Mouse (Mus musculus) hindbrain, embryonic 15.5 days (tissue): Measurements from ENCODE around the gene Mgll. TPM values are rescaled to one million over a fixed set of nuclear protein-coding genes. Genes with fewer than 3 reads are reported as not detected.
A peak's percentile ranks its signal among the peaks of the same experiment; 100 is the strongest.

Experiments
- ATAC-seq: fragments of 200-750 bp; cut with Nextera tagmentation; 2 replicates; pipeline ENCODE4 v1.8.0; 2017; ENCODE audit warnings: low read depth, moderate number of reproducible peaks, moderate TSS enrichment; ENCODE audit not compliant: low FRiP score
- H3K27ac ChIP-seq: fragments of 300-500 bp; sonication (generic); replicated peaks from 2 replicates; pipeline ENCODE4 v1.5.1; 2015; ENCODE audit warnings: mild to moderate bottlenecking, inconsistent platforms
- H3K27me3 ChIP-seq: fragments of 300-500 bp; sonication (generic); 2 replicates; pipeline ENCODE4 v1.6.1; 2015; ENCODE audit warnings: control low read depth, inconsistent platforms
- H3K36me3 ChIP-seq: fragments of 300-500 bp; sonication (generic); 2 replicates; pipeline ENCODE4 v1.6.1; 2015; ENCODE audit warnings: control low read depth, inconsistent platforms
- H3K4me1 ChIP-seq: fragments of 300-500 bp; sonication (generic); replicated peaks from 2 replicates; pipeline ENCODE4 v1.6.1; 2015; ENCODE audit warnings: control low read depth, inconsistent platforms
- H3K4me2 ChIP-seq: fragments of 300-500 bp; sonication (generic); 2 replicates; pipeline ENCODE4 v1.6.1; 2015; ENCODE audit warnings: moderate library complexity, mild to moderate bottlenecking, inconsistent platforms
- H3K4me3 ChIP-seq: fragments of 300-500 bp; sonication (generic); 2 replicates; pipeline ENCODE4 v1.5.1; 2015; ENCODE audit warnings: mild to moderate bottlenecking, inconsistent platforms
- H3K9ac ChIP-seq: fragments of 300-500 bp; sonication (generic); 2 replicates; pipeline ENCODE4 v1.6.1; 2015; ENCODE audit warnings: inconsistent platforms
- H3K9me3 ChIP-seq: fragments of 300-500 bp; sonication (generic); 2 replicates; pipeline ENCODE4 v1.6.1; 2016; ENCODE audit warnings: control low read depth, inconsistent platforms
- WGBS: fragments of 180-500 bp; shearing (Covaris S2); methylation state at CpG from one replicate; pipeline ENCODE4 v1.1.7; 2015; 5-methylcytosine and 5-hydroxymethylcytosine counted together
- polyA plus RNA-seq: library from polyadenylated mRNA; unstranded; fragments of >200 nt; fragmentation: Nextera tagmentation; extraction: Ambion mirVana; gene quantifications from 2 replicates; pipeline ENCODE4 v1.2.1, GENCODE M21; 2015

Gene Mgll
- 54.3 and 59.0 TPM in 2 replicates for polyA plus RNA-seq

GRCm38 (mm10) chr6:88724313-88725195, at the start of gene Mgll:
TSS of gene Mgll (plus strand) at chr6:88724412.
- Histone ChIP-seq H3K36me3 (no peaks in the 10 kb centered on the region), H3K4me1 (peaks cover 27% of the 10 kb centered on the region), H3K4me3 (peak within 1 kb of the TSS; percentile 57), H3K4me2 (peak within 1 kb of the TSS; percentile 97), H3K9me3 (no peaks in the 10 kb centered on the region), H3K27ac (peak within 1 kb of the TSS; percentile 80), H3K9ac (peak within 1 kb of the TSS; percentile 81), H3K27me3 (no peaks in the 10 kb centered on the region; the same call in 1 of the 2 replicates)
- ATAC-seq: peak; percentile 89
- WGBS: under 1% methylated on average over 97 of the region's 105 CpGs

GRCm38 (mm10) chr6:88675815-88676214, 48.4 kb upstream of the Mgll start:
- WGBS: 96% methylated on average over 2 of the region's 2 CpGs
- Histone ChIP-seq H3K9me3 (no peaks in the 10 kb centered on the region), H3K4me1 (no peaks in the 10 kb centered on the region), H3K36me3 (no peaks in the 10 kb centered on the region), H3K27me3 (no peaks in the 10 kb centered on the region), H3K9ac (no peak overlapping the region), H3K27ac (no peak overlapping the region), H3K4me2 (no peak overlapping the region), H3K4me3 (no peak overlapping the region)
- no peak for ATAC-seq

GRCm38 (mm10) chr6:88676753-88677736, 47.2 kb upstream of the Mgll start:
- no peaks in the 10 kb centered on the region for H3K36me3 ChIP-seq
- no peak overlapping the region for H3K27ac ChIP-seq
- no peaks in the 10 kb centered on the region for H3K27me3 ChIP-seq
- no peaks in the 10 kb centered on the region for H3K4me1 ChIP-seq
- H3K9ac ChIP-seq: no peak overlapping the region
- no peak overlapping the region for H3K4me3 ChIP-seq
- ATAC-seq: no peak
- 94% methylated on average over 6 of the region's 6 CpGs for WGBS
- no peak overlapping the region for H3K4me2 ChIP-seq
- no peaks in the 10 kb centered on the region for H3K9me3 ChIP-seq

- no peaks in the 10 kb centered on the region for H3K36me3 ChIP-seq
- H3K4me3 ChIP-seq: no peak overlapping the region
- H3K27me3 ChIP-seq: no peaks in the 10 kb centered on the region
- H3K27ac ChIP-seq: no peak overlapping the region
- H3K9me3 ChIP-seq: no peaks in the 10 kb centered on the region
- H3K9ac ChIP-seq: no peak overlapping the region
- no peak for ATAC-seq
- no peaks in the 10 kb centered on the region for H3K4me1 ChIP-seq
- 64% methylated on average over 2 of the region's 2 CpGs for WGBS
- no peak overlapping the region for H3K4me2 ChIP-seq
These were observed 46.5 kb upstream of the Mgll start for GRCm38 (mm10) chr6:88677738-88678137.

GRCm38 (mm10) chr6:88681026-88681425, 43.2 kb upstream of the Mgll start:
- Histone ChIP-seq H3K27ac (no peak overlapping the region), H3K9me3 (no peaks in the 10 kb centered on the region), H3K4me2 (no peak overlapping the region), H3K36me3 (no peaks in the 10 kb centered on the region), H3K27me3 (no peaks in the 10 kb centered on the region), H3K4me3 (no peak overlapping the region), H3K4me1 (peaks cover 11% of the 10 kb centered on the region), H3K9ac (no peak overlapping the region)
- ATAC-seq: no peak
- WGBS: 92% methylated on average over 3 of the region's 3 CpGs

GRCm38 (mm10) chr6:88683380-88684053, 40.7 kb upstream of the Mgll start:
- H3K4me2 ChIP-seq: no peak overlapping the region
- no peaks in the 10 kb centered on the region for H3K27me3 ChIP-seq
- H3K9ac ChIP-seq: no peak overlapping the region
- no peak for ATAC-seq
- no peak overlapping the region for H3K4me3 ChIP-seq
- WGBS: 24% methylated on average over 7 of the region's 7 CpGs
- H3K9me3 ChIP-seq: no peaks in the 10 kb centered on the region
- no peaks in the 10 kb centered on the region for H3K36me3 ChIP-seq
- H3K4me1 ChIP-seq: peaks cover 11% of the 10 kb centered on the region
- peak overlapping the region; percentile 50 for H3K27ac ChIP-seq

GRCm38 (mm10) chr6:88688171-88688570, 36.0 kb upstream of the Mgll start:
- Histone ChIP-seq H3K9me3 (no peaks in the 10 kb centered on the region), H3K4me3 (no peak overlapping the region), H3K4me2 (no peak overlapping the region), H3K4me1 (peaks cover 10% of the 10 kb centered on the region), H3K9ac (no peak overlapping the region), H3K36me3 (no peaks in the 10 kb centered on the region), H3K27me3 (no peaks in the 10 kb centered on the region), H3K27ac (no peak overlapping the region)
- 90% methylated on average over 11 of the region's 11 CpGs for WGBS
- ATAC-seq: no peak

GRCm38 (mm10) chr6:88688712-88689111, 35.5 kb upstream of the Mgll start:
- H3K4me2 ChIP-seq: no peak overlapping the region
- no peak overlapping the region for H3K9ac ChIP-seq
- no peak overlapping the region for H3K27ac ChIP-seq
- no peak for ATAC-seq
- no peaks in the 10 kb centered on the region for H3K27me3 ChIP-seq
- no peaks in the 10 kb centered on the region for H3K36me3 ChIP-seq
- H3K9me3 ChIP-seq: no peaks in the 10 kb centered on the region
- H3K4me1 ChIP-seq: peaks cover 4% of the 10 kb centered on the region
- H3K4me3 ChIP-seq: no peak overlapping the region
- 80% methylated on average over 3 of the region's 3 CpGs for WGBS

- no peaks in the 10 kb centered on the region for H3K27me3 ChIP-seq
- no peak overlapping the region for H3K27ac ChIP-seq
- H3K4me1 ChIP-seq: no peaks in the 10 kb centered on the region
- H3K9ac ChIP-seq: no peak overlapping the region
- no peak overlapping the region for H3K4me3 ChIP-seq
- 73% methylated on average over 3 of the region's 3 CpGs for WGBS
- no peaks in the 10 kb centered on the region for H3K9me3 ChIP-seq
- ATAC-seq: no peak
- no peak overlapping the region for H3K4me2 ChIP-seq
- no peaks in the 10 kb centered on the region for H3K36me3 ChIP-seq
These were observed 34.0 kb upstream of the Mgll start for GRCm38 (mm10) chr6:88690211-88690610.

GRCm38 (mm10) chr6:88691361-88691760, 32.9 kb upstream of the Mgll start:
- 83% methylated on average over 2 of the region's 2 CpGs for WGBS
- H3K9me3 ChIP-seq: no peaks in the 10 kb centered on the region
- no peaks in the 10 kb centered on the region for H3K4me1 ChIP-seq
- H3K4me2 ChIP-seq: no peak overlapping the region
- no peaks in the 10 kb centered on the region for H3K27me3 ChIP-seq
- H3K36me3 ChIP-seq: no peaks in the 10 kb centered on the region
- no peak overlapping the region for H3K9ac ChIP-seq
- H3K4me3 ChIP-seq: no peak overlapping the region
- H3K27ac ChIP-seq: no peak overlapping the region
- ATAC-seq: no peak

- H3K4me2 ChIP-seq: no peak overlapping the region
- H3K36me3 ChIP-seq: no peaks in the 10 kb centered on the region
- H3K4me1 ChIP-seq: no peaks in the 10 kb centered on the region
- 0 out of 2 replicates have a peak, but pooled peaks cover 2% of the 10 kb centered on the region for H3K27me3 ChIP-seq
- no peak overlapping the region for H3K9ac ChIP-seq
- no peak for ATAC-seq
- 97% methylated on average over 1 of the region's 1 CpGs for WGBS
- no peak overlapping the region for H3K4me3 ChIP-seq
- no peaks in the 10 kb centered on the region for H3K9me3 ChIP-seq
- H3K27ac ChIP-seq: no peak overlapping the region
These were observed 21.3 kb upstream of the Mgll start for GRCm38 (mm10) chr6:88702887-88703286.
